Mouse (Mus musculus) olfactory bulb, adult 2 months (tissue): ENCODE results near the gene Cwc25.

Experiments
- CTCF ChIP-seq: fragments of 200-500 bp; IDR thresholded peaks from 2 replicates; pipeline ENCODE4 v1.5.1; 2012; ENCODE audit warnings: low read depth, mild to moderate bottlenecking, low read length, moderate library complexity; ENCODE audit not compliant: insufficient read depth
- POLR2A ChIP-seq: fragments of 200-500 bp; IDR thresholded peaks from 2 replicates; pipeline ENCODE4 v1.6.1; 2012; ENCODE audit warnings: mild to moderate bottlenecking, low read depth, low read length, moderate library complexity; ENCODE audit not compliant: insufficient read depth

DNA sequence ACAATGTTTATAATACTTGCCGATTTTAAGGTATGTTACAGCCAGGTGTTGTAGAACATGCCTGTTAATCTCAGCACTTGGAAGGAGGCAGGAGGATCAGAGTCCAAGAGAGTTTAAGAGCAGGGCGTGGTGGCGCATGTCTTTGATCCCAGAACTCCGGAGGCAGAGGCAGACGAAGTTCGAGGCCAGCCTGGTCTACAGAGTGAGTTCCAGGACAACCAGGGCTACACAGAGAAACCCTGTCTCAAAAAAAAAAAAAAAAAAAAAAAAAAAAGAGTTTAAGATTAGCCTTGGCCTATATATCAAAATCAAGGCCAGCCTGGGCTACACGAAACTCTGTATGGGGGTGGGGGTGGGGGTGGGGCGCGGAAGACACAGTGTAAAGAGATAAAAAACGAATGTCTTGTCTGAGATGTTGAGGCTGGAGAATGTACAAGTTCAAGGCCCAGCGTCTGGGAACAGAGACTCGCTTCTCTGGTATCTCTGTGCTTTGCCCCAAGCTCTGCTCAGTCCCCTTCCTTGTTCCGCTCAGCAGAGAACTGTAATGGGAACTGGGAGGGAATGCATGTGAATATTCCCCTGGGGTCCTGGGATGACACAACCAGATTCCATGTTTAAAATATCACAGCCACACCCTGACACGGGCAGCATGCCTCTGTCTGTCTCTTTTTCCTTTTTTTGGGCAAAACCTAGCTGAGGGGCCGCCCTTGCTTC is 31.2 kb upstream of the Cwc25 start:
- TF ChIP-seq CTCF (no peak), POLR2A (no peak)
